Mouse (Mus musculus) C2C12 (cell line): ENCODE measurements around the gene Aspn.

ENCODE experiments used
- CEBPB ChIP-seq: IDR thresholded peaks from one replicate; pipeline ENCODE4 v1.6.1; 2011; ENCODE audit warnings: low read depth, mild to moderate bottlenecking, control low read depth, moderate library complexity
- CTCF ChIP-seq: IDR thresholded peaks from one replicate; pipeline ENCODE4 v1.5.1; 2011; ENCODE audit not compliant: control insufficient read depth, insufficient read depth, insufficient read length
- MAX ChIP-seq: IDR thresholded peaks from one replicate; pipeline ENCODE4 v1.6.1; 2011; ENCODE audit warnings: mild to moderate bottlenecking, control low read depth
- MYOD1 ChIP-seq: IDR thresholded peaks from one replicate; pipeline ENCODE4 v1.6.1; 2011; ENCODE audit warnings: low read depth; ENCODE audit not compliant: control insufficient read depth, insufficient read length
- MYOG ChIP-seq: IDR thresholded peaks from one replicate; pipeline ENCODE4 v1.6.1; 2011; ENCODE audit not compliant: control insufficient read depth, insufficient read length; ENCODE audit errors: extremely low read depth
- USF1 ChIP-seq: IDR thresholded peaks from one replicate; pipeline ENCODE4 v1.6.1; 2011; ENCODE audit warnings: low read depth, mild to moderate bottlenecking, control low read depth, moderate library complexity

DNA sequence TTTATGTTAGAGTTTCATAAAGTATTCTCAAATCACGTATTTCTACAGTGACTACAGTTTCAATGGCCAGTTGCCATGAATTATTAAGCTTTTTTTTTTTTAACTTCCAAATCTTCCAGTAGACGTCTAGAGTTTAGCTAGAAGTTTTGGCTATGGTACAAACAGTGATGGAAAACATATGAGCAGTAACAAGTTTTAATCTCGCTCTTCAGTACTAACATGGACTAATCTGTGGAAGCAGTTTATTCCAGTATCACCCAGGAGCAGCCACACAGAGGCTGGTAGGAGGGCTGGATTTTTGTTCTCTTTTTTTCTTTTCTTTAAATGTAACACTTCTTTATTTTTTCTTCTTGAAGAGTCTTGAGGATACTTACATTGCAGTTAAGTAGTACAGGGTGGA, at the start of gene Aspn:
- TF ChIP-seq CTCF (no peak), CEBPB (no peak), MAX (no peak), MYOG (no peak), MYOD1 (no peak), USF1 (no peak)
